Mouse (Mus musculus): ENCODE results near the gene Gm17949. TPM values are rescaled to one million over a fixed set of nuclear protein-coding genes. Genes with fewer than 3 reads are reported as not detected.
"Not testable (repeated sequence)": the region's sequence is repeated elsewhere in the genome, so short reads cannot be mapped to it uniquely, and the experiment has no call there.

Gm17949 gene
- polyA plus RNA-seq, 1 experiment from 2014 or later: 0.52 TPM

DNA sequence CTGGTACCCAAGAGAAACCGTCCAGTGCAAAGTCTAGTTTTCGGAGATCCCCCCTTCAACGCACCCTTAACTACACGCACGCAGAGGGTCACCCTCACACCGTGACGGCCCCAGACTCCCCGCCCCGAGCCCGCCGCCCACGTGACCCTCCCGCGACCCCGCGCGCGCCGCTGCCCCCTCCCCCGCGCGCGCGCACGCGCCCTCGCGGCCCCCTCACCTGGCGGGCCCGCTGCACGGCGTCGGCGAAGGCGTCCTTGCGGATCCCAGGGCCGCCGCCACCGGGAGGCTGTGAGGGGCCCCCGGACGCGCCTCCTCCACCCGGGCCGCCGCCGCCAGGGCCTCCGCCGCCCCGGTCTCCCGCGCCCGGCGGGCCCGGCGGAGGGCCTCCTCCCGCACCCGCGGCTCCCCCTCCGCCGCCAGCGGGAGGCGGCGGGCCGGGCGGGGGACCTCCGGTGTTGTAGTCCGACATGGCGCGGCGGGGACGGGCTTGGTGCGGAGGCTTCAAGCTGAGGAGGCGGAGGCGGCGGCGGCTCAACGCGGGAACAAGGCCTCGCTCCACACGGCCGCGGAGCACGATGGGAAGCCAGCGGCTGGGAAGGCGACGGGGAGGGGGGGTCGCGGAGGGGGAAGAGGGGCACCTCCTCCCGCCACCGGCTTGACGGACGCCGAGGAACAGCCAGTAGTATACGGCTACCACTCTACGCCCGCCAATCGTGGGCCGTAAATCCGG lies 19.8 kb downstream of the Gm17949 start, which contains the start of gene Khsrp:
TSS of gene Khsrp (minus strand) at position 592 of the 730 bp plus-strand sequence.
- Histone ChIP-seq H3K4me1 (peaks cover 21% of the 10 kb centered on the region), H3K27ac (peak within 1 kb of the TSS; percentile 94), H3K27me3 (0 out of 2 replicates have a peak, but pooled peaks cover 6% of the 10 kb centered on the region), H3K4me3 (peak within 1 kb of the TSS; percentile 87), H3K36me3 (ENCODE audit: poor library complexity, severe bottlenecking) (peaks cover 29% of the 10 kb centered on the region), H3K4me2 (peak within 1 kb of the TSS; percentile 93), H3K9ac (peak within 1 kb of the TSS; percentile 99), H3K9me3 (replicated peaks) (no peaks in the 10 kb centered on the region)
- ATAC-seq: 0 out of 2 replicates have a peak, but pooled peaks have one; percentile 0
- WGBS: under 1% methylated on average over 83 of the region's 99 CpGs

DNA sequence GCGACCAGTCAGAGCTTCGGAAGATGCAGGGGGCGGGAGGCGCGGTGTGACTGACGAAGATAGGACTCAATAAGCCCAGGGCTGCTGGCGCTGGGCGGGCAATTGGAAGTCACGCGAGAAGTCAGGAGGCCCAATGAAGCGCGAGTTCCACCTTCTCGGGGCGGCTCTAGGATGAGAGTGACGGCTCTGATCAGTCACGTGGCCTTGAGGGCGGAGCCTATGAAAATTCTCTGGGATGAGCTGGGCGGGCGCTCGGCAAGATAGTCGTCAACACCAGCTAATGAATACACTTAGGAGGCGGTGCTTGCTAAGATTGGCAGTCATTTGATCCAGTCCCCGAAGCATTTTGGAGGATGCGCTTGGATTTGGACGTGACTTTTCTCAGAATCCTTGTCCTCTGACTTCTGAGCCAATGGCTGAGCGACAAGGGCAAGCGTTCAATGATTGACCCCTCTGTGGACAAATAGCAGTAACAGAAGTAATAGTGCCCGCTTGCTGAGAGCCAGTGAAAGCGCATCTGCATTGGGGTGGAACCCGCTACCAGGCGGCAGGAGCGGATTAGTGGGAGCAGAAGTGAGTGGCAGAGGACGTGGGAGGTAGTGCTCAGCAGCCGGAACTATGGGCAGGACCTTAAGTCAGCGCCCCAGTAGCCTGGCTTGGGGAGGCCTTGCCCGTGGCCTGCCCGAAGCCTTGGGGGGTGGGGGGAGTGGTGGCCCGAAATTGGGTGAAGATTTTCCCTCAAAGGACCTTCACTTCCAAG lies 20.6 kb downstream of the Gm17949 start:
- peaks cover 22% of the 10 kb centered on the region for H3K36me3 ChIP-seq (ENCODE audit: poor library complexity, severe bottlenecking)
- ATAC-seq: peak; percentile 98
- 0 out of 2 replicates have a peak, but pooled peaks cover 6% of the 10 kb centered on the region for H3K27me3 ChIP-seq
- H3K9me3 ChIP-seq (replicated peaks): no peaks in the 10 kb centered on the region
- H3K4me3 ChIP-seq: peak overlapping the region; percentile 38
- H3K4me1 ChIP-seq: peaks cover 21% of the 10 kb centered on the region
- H3K4me2 ChIP-seq: peak overlapping the region; percentile 61
- 1% methylated on average over 38 of the region's 38 CpGs for WGBS
- H3K9ac ChIP-seq: peak overlapping the region; percentile 58
- peak overlapping the region; percentile 76 for H3K27ac ChIP-seq

DNA sequence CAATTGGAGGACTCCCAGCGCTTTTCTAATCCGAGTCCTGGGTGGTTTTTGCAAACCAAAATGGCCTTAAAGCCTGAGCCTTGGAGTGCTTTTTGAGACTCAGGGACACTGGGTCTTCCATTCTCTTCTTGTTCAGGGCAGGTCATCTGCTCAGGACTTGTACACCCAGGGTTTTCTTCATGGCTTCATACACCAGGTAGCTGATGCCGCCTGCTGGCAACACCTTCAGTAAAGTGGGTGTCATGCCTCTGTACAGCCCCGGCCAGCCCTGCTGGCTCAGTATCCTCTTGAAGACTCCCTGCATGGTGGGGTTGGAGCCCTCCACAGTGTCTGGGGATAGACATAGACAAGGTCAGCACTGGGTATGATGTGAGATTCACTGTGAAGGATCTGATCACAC lies 21.6 kb downstream of the Gm17949 start:
- H3K4me1 ChIP-seq: peaks cover 21% of the 10 kb centered on the region
- no peak overlapping the region for H3K9ac ChIP-seq
- no peak overlapping the region for H3K4me2 ChIP-seq
- 0 out of 2 replicates have a peak, but pooled peaks cover 8% of the 10 kb centered on the region for H3K27me3 ChIP-seq
- no peak for ATAC-seq
- H3K4me3 ChIP-seq: no peak overlapping the region
- WGBS: 91% methylated on average over 4 of the region's 4 CpGs
- H3K27ac ChIP-seq: no peak overlapping the region
- H3K9me3 ChIP-seq (replicated peaks): no peaks in the 10 kb centered on the region
- peaks cover 11% of the 10 kb centered on the region for H3K36me3 ChIP-seq (ENCODE audit: poor library complexity, severe bottlenecking)

DNA sequence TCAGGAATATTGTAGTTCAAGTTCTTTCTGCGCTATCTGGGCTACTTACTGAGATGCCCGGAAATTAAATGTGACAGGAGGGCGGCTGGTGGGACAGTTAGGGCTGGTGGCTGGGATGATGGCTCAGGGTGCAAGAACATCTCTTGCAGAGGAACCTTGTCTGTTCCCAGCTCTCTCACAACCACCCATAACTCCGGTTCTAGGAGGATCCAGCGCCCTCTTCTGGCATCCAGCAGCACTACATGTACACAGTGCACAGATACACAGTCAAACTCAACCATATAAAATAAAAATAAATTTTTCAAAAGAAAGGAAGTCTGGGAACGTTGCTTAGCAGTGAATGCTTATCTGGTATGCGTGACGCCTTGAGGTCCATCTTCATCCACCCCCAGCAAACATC lies 27.7 kb downstream of the Gm17949 start:
- no peak overlapping the region for H3K27ac ChIP-seq
- 48% methylated on average over 8 of the region's 8 CpGs for WGBS
- H3K36me3 ChIP-seq (ENCODE audit: poor library complexity, severe bottlenecking): no peaks in the 10 kb centered on the region
- H3K4me1 ChIP-seq: no peaks in the 10 kb centered on the region
- no peak overlapping the region for H3K4me3 ChIP-seq
- H3K4me2 ChIP-seq: no peak overlapping the region
- H3K9me3 ChIP-seq (replicated peaks): no peaks in the 10 kb centered on the region
- H3K27me3 ChIP-seq: peaks cover 18% of the 10 kb centered on the region
- H3K9ac ChIP-seq: no peak overlapping the region
- ATAC-seq: no peak

DNA sequence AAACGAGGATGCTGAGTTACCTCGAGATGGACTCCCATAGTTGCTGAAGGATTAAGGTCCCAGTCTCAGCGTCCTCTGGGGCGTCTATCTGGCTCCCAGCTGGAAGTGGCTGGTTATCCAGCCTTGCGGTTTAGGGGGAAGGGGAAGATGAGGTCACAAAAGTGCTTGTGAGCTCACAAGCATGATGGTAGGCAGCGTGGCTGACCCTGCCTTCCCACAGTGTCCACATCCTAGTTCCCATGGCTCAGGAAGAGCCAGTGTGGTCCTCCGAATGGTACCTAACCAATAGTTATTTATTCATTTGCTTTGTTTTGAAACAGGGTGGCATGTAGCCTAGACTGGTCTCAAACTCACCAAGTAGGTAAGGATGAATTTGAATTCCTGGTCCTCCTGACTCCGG lies 30.3 kb downstream of the Gm17949 start, which contains the start of gene Slc25a41:
TSS of gene Slc25a41 (minus strand) at position 101 of the 400 bp plus-strand sequence.
- 77% methylated on average over 8 of the region's 8 CpGs for WGBS
- Histone ChIP-seq H3K27ac (no peak within 1 kb of the TSS), H3K4me1 (no peaks in the 10 kb centered on the region), H3K27me3 (peaks cover 12% of the 10 kb centered on the region), H3K36me3 (ENCODE audit: poor library complexity, severe bottlenecking) (peaks cover 16% of the 10 kb centered on the region), H3K9me3 (replicated peaks) (no peaks in the 10 kb centered on the region), H3K4me2 (no peak within 1 kb of the TSS), H3K4me3 (no peak within 1 kb of the TSS), H3K9ac (no peak within 1 kb of the TSS)
- no peak for ATAC-seq

DNA sequence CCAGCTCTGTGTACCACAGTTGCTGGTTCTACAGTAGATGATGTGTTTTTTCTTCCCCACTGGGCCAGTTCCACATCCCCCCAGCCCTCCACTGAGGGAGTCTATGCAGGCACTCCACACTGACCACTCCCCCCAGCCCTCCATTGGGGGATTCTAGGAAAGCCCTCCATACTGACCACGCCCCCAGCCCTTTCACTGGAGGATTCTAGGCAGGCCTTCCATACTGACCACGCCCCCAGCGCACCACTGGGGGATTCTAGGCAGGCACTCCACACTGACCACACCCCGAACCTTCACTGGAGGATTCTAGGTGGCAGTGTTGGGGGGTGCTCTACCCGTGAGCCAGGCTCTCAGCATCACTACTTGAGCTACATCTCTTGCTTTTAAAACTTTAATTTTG lies 36.1 kb downstream of the Gm17949 start:
- no peaks in the 10 kb centered on the region for H3K9me3 ChIP-seq (replicated peaks)
- peaks cover 58% of the 10 kb centered on the region for H3K36me3 ChIP-seq (ENCODE audit: poor library complexity, severe bottlenecking)
- no peak overlapping the region for H3K4me2 ChIP-seq
- H3K27me3 ChIP-seq: no peaks in the 10 kb centered on the region
- no peak overlapping the region for H3K9ac ChIP-seq
- WGBS: 49% methylated on average over 5 of the region's 5 CpGs
- no peak overlapping the region for H3K27ac ChIP-seq
- H3K4me3 ChIP-seq: no peak overlapping the region
- no peaks in the 10 kb centered on the region for H3K4me1 ChIP-seq
- 0 out of 2 replicates have a peak, but pooled peaks have one; percentile 26 for ATAC-seq

DNA sequence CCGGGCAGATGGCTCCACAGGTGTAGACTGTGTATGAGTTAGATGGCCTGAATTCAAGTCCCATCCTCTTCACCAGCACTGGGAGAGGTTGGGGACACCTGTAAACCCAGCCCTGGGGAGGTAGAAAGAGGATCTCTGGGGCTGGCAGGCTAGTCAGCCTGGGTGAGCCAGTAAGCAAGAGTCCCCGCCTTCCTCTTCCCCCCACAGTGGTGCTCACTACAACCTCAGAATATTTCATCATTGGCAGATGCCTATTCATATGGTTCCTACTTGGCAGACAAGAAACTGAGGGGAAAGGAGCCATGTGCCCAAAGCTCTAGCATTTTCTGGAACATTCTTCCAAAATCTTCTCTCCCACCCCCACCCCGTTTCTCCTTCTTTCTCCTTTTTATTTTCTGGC lies 37.5 kb downstream of the Gm17949 start:
- Histone ChIP-seq H3K9me3 (replicated peaks) (no peaks in the 10 kb centered on the region), H3K27ac (no peak overlapping the region), H3K4me2 (no peak overlapping the region), H3K9ac (no peak overlapping the region), H3K36me3 (ENCODE audit: poor library complexity, severe bottlenecking) (peaks cover 72% of the 10 kb centered on the region), H3K27me3 (no peaks in the 10 kb centered on the region), H3K4me3 (no peak overlapping the region), H3K4me1 (no peaks in the 10 kb centered on the region)
- no peak for ATAC-seq
- WGBS: 88% methylated on average over 3 of the region's 3 CpGs

DNA sequence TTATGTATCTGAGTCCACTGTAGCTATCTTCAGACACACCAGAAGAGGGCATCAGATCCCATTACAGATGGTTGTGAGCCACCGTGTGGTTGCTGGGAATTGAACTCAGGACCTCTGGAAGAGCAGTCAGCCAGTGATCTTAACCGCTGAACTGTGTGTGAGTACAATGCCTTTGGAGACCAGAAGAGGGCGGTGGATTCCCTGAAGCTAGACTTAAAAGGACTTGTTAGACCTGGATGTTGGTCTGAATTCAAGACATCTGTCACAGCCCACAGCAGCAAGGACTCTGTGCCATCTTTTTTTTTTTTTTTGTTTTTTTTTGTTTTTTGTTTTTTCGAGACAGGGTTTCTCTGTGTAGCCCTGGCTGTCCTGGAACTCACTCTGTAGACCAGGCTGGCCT lies 40.4 kb downstream of the Gm17949 start:
- not testable (repeated sequence) for H3K4me2 ChIP-seq; H3K4me1 ChIP-seq; H3K27ac ChIP-seq; H3K9me3 ChIP-seq (replicated peaks); H3K4me3 ChIP-seq; H3K9ac ChIP-seq; ATAC-seq; H3K27me3 ChIP-seq
- 88% methylated on average over 4 of the region's 4 CpGs for WGBS
- peaks cover 78% of the 10 kb centered on the region for H3K36me3 ChIP-seq (ENCODE audit: poor library complexity, severe bottlenecking)

DNA sequence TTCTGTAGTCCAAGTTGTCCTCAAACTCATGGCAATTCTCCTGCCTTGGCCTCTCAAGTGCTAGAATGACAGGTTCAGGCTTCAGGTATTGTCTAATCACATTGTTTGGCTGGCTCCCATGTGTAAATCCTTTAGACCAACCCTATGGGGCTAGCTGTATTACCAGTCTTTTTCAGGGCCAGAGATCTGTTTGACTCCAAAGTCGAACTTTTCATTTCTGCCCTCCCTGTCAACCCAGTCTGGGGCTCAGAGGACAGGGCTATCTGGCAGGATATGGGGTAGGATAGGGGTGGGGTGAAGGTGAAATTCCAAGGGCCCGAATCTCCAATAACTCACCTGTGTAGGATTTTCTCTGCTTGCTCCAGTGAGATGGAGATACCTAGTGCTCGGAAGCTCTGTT lies 45.0 kb downstream of the Gm17949 start:
- H3K36me3 ChIP-seq (ENCODE audit: poor library complexity, severe bottlenecking): peaks cover 55% of the 10 kb centered on the region
- H3K4me1 ChIP-seq: peaks cover 19% of the 10 kb centered on the region
- H3K4me2 ChIP-seq: no peak overlapping the region
- no peak overlapping the region for H3K4me3 ChIP-seq
- peaks cover 4% of the 10 kb centered on the region for H3K27me3 ChIP-seq
- 87% methylated on average over 3 of the region's 3 CpGs for WGBS
- no peak overlapping the region for H3K9ac ChIP-seq
- H3K9me3 ChIP-seq (replicated peaks): no peaks in the 10 kb centered on the region
- no peak overlapping the region for H3K27ac ChIP-seq
- no peak for ATAC-seq

DNA sequence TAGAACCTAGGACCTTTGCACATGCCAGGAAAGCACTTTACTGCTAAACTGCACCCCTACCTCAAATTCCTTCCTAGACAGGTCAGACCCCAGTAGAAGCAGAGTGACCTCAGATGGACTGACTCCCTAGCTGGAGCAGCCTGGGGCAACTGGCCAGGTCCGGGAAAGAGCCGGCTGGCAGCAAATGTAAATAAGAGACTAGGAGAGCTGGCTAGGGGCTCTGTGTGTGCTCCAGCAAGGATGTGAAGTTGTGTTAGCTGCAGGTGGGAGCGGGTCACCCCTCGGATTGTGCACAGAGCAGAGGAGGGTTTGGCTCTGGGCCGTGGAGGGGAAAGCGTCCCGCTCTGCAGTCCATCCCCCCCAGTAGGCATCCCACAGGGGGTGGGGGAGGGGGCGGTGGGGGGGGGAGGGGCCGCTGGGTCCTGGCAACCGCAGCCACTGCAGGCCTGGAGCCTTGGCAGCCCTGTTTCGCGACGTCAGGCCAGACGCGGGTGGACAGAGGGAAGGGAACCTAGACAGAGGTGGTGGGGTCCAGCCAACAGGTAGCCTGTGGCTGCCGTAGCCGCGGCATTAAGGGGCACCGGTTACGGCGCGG lies 47.7 kb downstream of the Gm17949 start, which contains the start of gene Crb3:
TSS of gene Crb3 (plus strand) at position 215 of the 595 bp plus-strand sequence.
- 0% methylated on average over 20 of the region's 22 CpGs for WGBS
- peak within 1 kb of the TSS; percentile 75 for H3K4me2 ChIP-seq
- ATAC-seq: peak; percentile 2; the same call in 1 of the 2 replicates

DNA sequence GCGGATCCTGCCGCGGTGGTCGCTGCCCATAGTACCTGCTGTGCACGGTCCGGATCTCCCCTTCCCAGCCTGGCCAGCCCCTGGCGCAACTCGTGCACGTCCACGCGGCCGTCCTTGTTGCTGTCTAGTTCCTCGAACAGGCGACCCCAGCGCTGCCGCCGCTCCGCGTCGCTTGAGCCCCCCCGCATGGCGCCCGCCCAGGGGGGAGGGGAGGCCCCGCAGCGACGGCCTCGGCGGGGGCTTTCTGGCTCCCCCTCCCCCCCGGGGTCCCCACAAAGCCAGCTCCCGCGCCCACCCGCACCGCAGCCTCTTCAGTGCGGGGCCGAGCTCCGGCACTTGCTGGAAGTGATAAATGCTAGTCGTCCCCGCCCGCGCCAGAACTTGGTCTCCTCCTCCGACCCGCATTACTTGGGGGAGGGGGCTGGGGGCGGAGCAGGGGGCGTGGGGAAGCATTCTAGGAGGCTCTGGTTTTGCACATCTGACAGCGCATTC lies 48.3 kb downstream of the Gm17949 start, which contains the start of gene Slc25a23:
TSS of gene Slc25a23 (minus strand) at position 378 of the 492 bp plus-strand sequence.
- H3K27me3 ChIP-seq: peaks cover 34% of the 10 kb centered on the region
- peak within 1 kb of the TSS; percentile 82 for H3K27ac ChIP-seq
- ATAC-seq: peak; percentile 82
- H3K36me3 ChIP-seq (ENCODE audit: poor library complexity, severe bottlenecking): peaks cover 24% of the 10 kb centered on the region
- H3K4me2 ChIP-seq: peak within 1 kb of the TSS; percentile 75
- peak within 1 kb of the TSS; percentile 89 for H3K4me3 ChIP-seq
- WGBS: under 1% methylated on average over 36 of the region's 45 CpGs
- no peaks in the 10 kb centered on the region for H3K9me3 ChIP-seq (replicated peaks)
- H3K4me1 ChIP-seq: peaks cover 28% of the 10 kb centered on the region
- H3K9ac ChIP-seq: peak within 1 kb of the TSS; percentile 81

More for the DNA sequence above, 47.7 kb downstream of the Gm17949 start, which contains the start of gene Crb3:
- H3K27me3 ChIP-seq: peaks cover 29% of the 10 kb centered on the region
- no peaks in the 10 kb centered on the region for H3K9me3 ChIP-seq (replicated peaks)
- peak within 1 kb of the TSS; percentile 89 for H3K4me3 ChIP-seq
- peaks cover 28% of the 10 kb centered on the region for H3K4me1 ChIP-seq
- H3K9ac ChIP-seq: peak within 1 kb of the TSS; percentile 81
- H3K36me3 ChIP-seq (ENCODE audit: poor library complexity, severe bottlenecking): peaks cover 28% of the 10 kb centered on the region
- H3K27ac ChIP-seq: peak within 1 kb of the TSS; percentile 82
